Mouse (Mus musculus): Measurements from ENCODE around the gene Spef2. TPM values are rescaled to one million over a fixed set of nuclear protein-coding genes. Genes with fewer than 3 reads are reported as not detected.

Gene Spef2
- polyA plus RNA-seq, 1 experiment from 2014 or later: 0.42 TPM

DNA sequence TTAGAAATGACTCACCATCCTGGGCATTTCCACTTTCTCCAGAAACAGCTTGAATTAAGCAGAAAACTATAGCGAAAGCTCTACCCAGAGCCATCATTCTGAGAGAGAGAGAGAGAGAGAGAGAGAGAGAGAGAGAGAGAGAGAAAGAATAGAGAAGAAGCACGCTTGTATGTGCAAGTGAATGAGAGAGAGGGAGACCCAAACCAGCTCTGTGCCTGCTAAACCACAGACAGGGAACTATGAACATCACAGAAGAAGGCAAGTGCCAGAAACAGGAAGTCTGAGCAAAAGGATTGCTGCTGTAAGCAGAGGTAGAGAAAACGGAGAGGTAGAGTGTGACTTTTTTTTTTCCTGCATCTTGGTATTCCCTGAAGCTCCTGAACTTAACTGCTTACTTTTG, 219.0 kb downstream of the Spef2 start:
- no peak overlapping the region for H3K27ac ChIP-seq
- no peak for TF ChIP-seq CTCF (IDR thresholded peaks at IDR 0.05; ENCODE audit: low read depth)
- no peak for DNase-seq (ENCODE audit: low spot score)
- ATAC-seq (replicated peaks; ENCODE audit: low FRiP score, low read depth): no peak
- no peaks in the 10 kb centered on the region for H3K9me3 ChIP-seq (replicated peaks; ENCODE audit: low read length)
- 73% methylated on average over 3 of the region's 3 CpGs for WGBS
- no peaks in the 10 kb centered on the region for H3K27me3 ChIP-seq (ENCODE audit: insufficient read depth, low read length)
- no peak overlapping the region for H3K9ac ChIP-seq (ENCODE audit: low read depth, low read length)
- H3K4me2 ChIP-seq (ENCODE audit: low read length): no peak overlapping the region
- H3K36me3 ChIP-seq (ENCODE audit: insufficient read depth, low read length): no peaks in the 10 kb centered on the region
- H3K4me1 ChIP-seq (replicated peaks; ENCODE audit: insufficient read depth, low read length): no peaks in the 10 kb centered on the region
- H3K4me3 ChIP-seq (replicated peaks; ENCODE audit: low read depth, low read length): no peak overlapping the region

Other genes with a start within 250 kb of the Spef2 start
- gene Il7r, start 218.7 kb downstream of the Spef2 start, polyA plus RNA-seq (2015; fragmentation: Nextera tagmentation; extraction: Ambion mirVana): 0.13 TPM in 1 of 2 replicates, not detected in the other